Mouse (Mus musculus): ENCODE measurements around the gene Herc1. TPM values are rescaled to one million over a fixed set of nuclear protein-coding genes. Genes with fewer than 3 reads are reported as not detected.

Herc1 gene
- 25.3 and 25.9 TPM in 2 replicates for polyA plus RNA-seq (2014; fragmentation: Nextera tagmentation; extraction: Ambion mirVana)

GRCm38 (mm10) chr9:66349860-66350787 is at the start of gene Herc1:
TSS of gene Herc1 (plus strand) at chr9:66350450.
- no peaks in the 10 kb centered on the region for H3K36me3 ChIP-seq (ENCODE audit: insufficient read depth)
- peak within 1 kb of the TSS; percentile 95 for H3K9ac ChIP-seq
- no peaks in the 10 kb centered on the region for H3K27me3 ChIP-seq (ENCODE audit: insufficient read depth, low read length)
- TF ChIP-seq CTCF (IDR thresholded peaks at IDR 0.05; ENCODE audit: low read depth) = no peak
- ATAC-seq (ENCODE audit: insufficient read depth) (peak; percentile 84), DNase-seq (peak; percentile 99)
- peak within 1 kb of the TSS; percentile 66 for H3K4me2 ChIP-seq
- WGBS = under 1% methylated on average over 85 of the region's 85 CpGs
- 0 out of 2 replicates have a peak, but pooled peaks cover 3% of the 10 kb centered on the region for H3K4me1 ChIP-seq (ENCODE audit: insufficient read depth)
- H3K9me3 ChIP-seq (ENCODE audit: low read depth, low read length) = no peaks in the 10 kb centered on the region
- peak within 1 kb of the TSS; percentile 97 for H3K4me3 ChIP-seq (ENCODE audit: low read depth, low read length)
- H3K27ac ChIP-seq (ENCODE audit: low read depth) = peak within 1 kb of the TSS; percentile 96

- Histone ChIP-seq H3K27me3 (ENCODE audit: insufficient read depth, low read length) (no peaks in the 10 kb centered on the region), H3K27ac (ENCODE audit: low read depth) (no peak overlapping the region), H3K4me3 (ENCODE audit: low read depth, low read length) (no peak overlapping the region), H3K9ac (no peak overlapping the region), H3K4me2 (no peak overlapping the region; the same call in 1 of the 2 replicates), H3K4me1 (ENCODE audit: insufficient read depth) (no peaks in the 10 kb centered on the region), H3K36me3 (ENCODE audit: insufficient read depth) (no peaks in the 10 kb centered on the region), H3K9me3 (ENCODE audit: low read depth, low read length) (no peaks in the 10 kb centered on the region)
- DNase-seq (no peak), ATAC-seq (ENCODE audit: insufficient read depth) (no peak)
- TF ChIP-seq CTCF (IDR thresholded peaks at IDR 0.05; ENCODE audit: low read depth) = no peak
- WGBS = 82% methylated on average over 3 of the region's 3 CpGs
Observed at GRCm38 (mm10) chr9:66304320-66305090, 45.7 kb upstream of the Herc1 start.

- peak overlapping the region; percentile 6 for H3K4me3 ChIP-seq (ENCODE audit: low read depth, low read length)
- H3K4me1 ChIP-seq (ENCODE audit: insufficient read depth) = no peaks in the 10 kb centered on the region
- TF ChIP-seq CTCF (IDR thresholded peaks at IDR 0.05; ENCODE audit: low read depth) = no peak
- peak overlapping the region; percentile 46 for H3K4me2 ChIP-seq
- no peaks in the 10 kb centered on the region for H3K36me3 ChIP-seq (ENCODE audit: insufficient read depth)
- no peak overlapping the region for H3K27ac ChIP-seq (ENCODE audit: low read depth)
- no peak overlapping the region for H3K9ac ChIP-seq
- DNase-seq (no peak), ATAC-seq (ENCODE audit: insufficient read depth) (no peak)
- WGBS = 49% methylated on average over 25 of the region's 25 CpGs
- H3K27me3 ChIP-seq (ENCODE audit: insufficient read depth, low read length) = no peaks in the 10 kb centered on the region
- no peaks in the 10 kb centered on the region for H3K9me3 ChIP-seq (ENCODE audit: low read depth, low read length)
Observed at GRCm38 (mm10) chr9:66305121-66306112, 44.8 kb upstream of the Herc1 start.

- no peak for DNase-seq
- Histone ChIP-seq H3K27me3 (ENCODE audit: insufficient read depth, low read length) (no peaks in the 10 kb centered on the region), H3K4me3 (ENCODE audit: low read depth, low read length) (no peak overlapping the region), H3K4me1 (ENCODE audit: insufficient read depth) (no peaks in the 10 kb centered on the region), H3K4me2 (no peak overlapping the region), H3K9me3 (ENCODE audit: low read depth, low read length) (no peaks in the 10 kb centered on the region), H3K9ac (no peak overlapping the region), H3K27ac (ENCODE audit: low read depth) (no peak overlapping the region), H3K36me3 (ENCODE audit: insufficient read depth) (no peaks in the 10 kb centered on the region)
- 73% methylated on average over 3 of the region's 3 CpGs for WGBS
- ATAC-seq (ENCODE audit: insufficient read depth) = no peak
- no peak for TF ChIP-seq CTCF (IDR thresholded peaks at IDR 0.05; ENCODE audit: low read depth)
Observed at GRCm38 (mm10) chr9:66306414-66306813, 43.8 kb upstream of the Herc1 start.

GRCm38 (mm10) chr9:66307341-66307740 is 42.9 kb upstream of the Herc1 start:
- Histone ChIP-seq H3K9me3 (ENCODE audit: low read depth, low read length) (no peaks in the 10 kb centered on the region), H3K4me3 (ENCODE audit: low read depth, low read length) (no peak overlapping the region), H3K36me3 (ENCODE audit: insufficient read depth) (no peaks in the 10 kb centered on the region), H3K9ac (no peak overlapping the region), H3K27ac (ENCODE audit: low read depth) (no peak overlapping the region), H3K27me3 (ENCODE audit: insufficient read depth, low read length) (no peaks in the 10 kb centered on the region), H3K4me2 (no peak overlapping the region), H3K4me1 (ENCODE audit: insufficient read depth) (no peaks in the 10 kb centered on the region)
- TF ChIP-seq CTCF (IDR thresholded peaks at IDR 0.05; ENCODE audit: low read depth) = no peak
- DNase-seq = peak; percentile 90
- ATAC-seq (ENCODE audit: insufficient read depth) = peak; percentile 60; the same call in 1 of the 2 replicates
- 17% methylated on average over 2 of the region's 2 CpGs for WGBS

GRCm38 (mm10) chr9:66308741-66309140 is 41.5 kb upstream of the Herc1 start:
- H3K4me2 ChIP-seq = no peak overlapping the region
- no peaks in the 10 kb centered on the region for H3K27me3 ChIP-seq (ENCODE audit: insufficient read depth, low read length)
- H3K4me3 ChIP-seq (ENCODE audit: low read depth, low read length) = no peak overlapping the region
- ATAC-seq (ENCODE audit: insufficient read depth) = no peak
- no peak overlapping the region for H3K9ac ChIP-seq
- WGBS = 63% methylated on average over 4 of the region's 4 CpGs
- DNase-seq = no peak
- H3K27ac ChIP-seq (ENCODE audit: low read depth) = no peak overlapping the region
- no peaks in the 10 kb centered on the region for H3K4me1 ChIP-seq (ENCODE audit: insufficient read depth)
- H3K36me3 ChIP-seq (ENCODE audit: insufficient read depth) = no peaks in the 10 kb centered on the region
- H3K9me3 ChIP-seq (ENCODE audit: low read depth, low read length) = no peaks in the 10 kb centered on the region
- no peak for TF ChIP-seq CTCF (IDR thresholded peaks at IDR 0.05; ENCODE audit: low read depth)
